7 mouse cellular contexts compared by ENCODE assay signal in genomic region chr4:55531856-55532406, GRCm38 (mm10). TPM values are rescaled to one million over a fixed set of nuclear protein-coding genes. Genes with fewer than 3 reads are reported as not detected.
DNase-seq lines count a peak whose midpoint lies in the region; ATAC-seq and TF ChIP-seq lines count a peak whose summit lies in the region.

No protein-coding gene starts in this region.

- peak overlapping the region; percentile 72 for H3K4me3 ChIP-seq in forebrain, embryonic 16.5 days (replicated peaks; ENCODE audit: low read length)
- peak overlapping the region; percentile 43 to 52 for H3K4me3 ChIP-seq in liver, embryonic 14.5 days (ENCODE audit: insufficient read depth in 1 of 2, low read depth in 2 of 2, low read length in 2 of 2)
- peak overlapping the region; percentile 82 for H3K4me3 ChIP-seq in stomach, embryonic 16.5 days (replicated peaks; ENCODE audit: low read length)

- no peak for TF ChIP-seq CTCF in liver, embryonic 14.5 days (IDR thresholded peaks at IDR 0.05; ENCODE audit: low read depth)

- H3K4me1 ChIP-seq in forebrain, embryonic 16.5 days (replicated peaks; ENCODE audit: control insufficient read depth, insufficient read depth, low read length) = peaks cover 33% of the 10 kb centered on the region
- no peaks in the 10 kb centered on the region for H3K4me1 ChIP-seq in liver, embryonic 14.5 days (replicated peaks; ENCODE audit: control insufficient read depth in 2 of 2, insufficient read depth in 2 of 2, low read length in 1 of 2)
- peaks cover 12% of the 10 kb centered on the region for H3K4me1 ChIP-seq in stomach, embryonic 16.5 days (ENCODE audit: control insufficient read depth, insufficient read depth, low read length)

- ATAC-seq in forebrain, embryonic 16.5 days = no peak
- ATAC-seq in liver, embryonic 14.5 days (ENCODE audit: insufficient read depth) = no peak; the same call in 1 of the 2 replicates
- no peak; the same call in 1 of the 2 replicates for ATAC-seq in stomach, embryonic 16.5 days (ENCODE audit: insufficient read depth, low FRiP score)

- no peaks in the 10 kb centered on the region for H3K9me3 ChIP-seq in forebrain, embryonic 16.5 days (ENCODE audit: control insufficient read depth, low read length)
- no peaks in the 10 kb centered on the region for H3K9me3 ChIP-seq in liver, embryonic 14.5 days (ENCODE audit: control insufficient read depth, low read length)
- H3K9me3 ChIP-seq in stomach, embryonic 16.5 days (replicated peaks; ENCODE audit: control insufficient read depth, low read length) = no peaks in the 10 kb centered on the region

- WGBS in forebrain, embryonic 16.5 days = under 1% methylated on average over 31 of the region's 42 CpGs
- under 1% methylated on average over 40 of the region's 42 CpGs for WGBS in liver, embryonic 14.5 days (ENCODE audit: insufficient replicate concordance)
- WGBS in stomach, embryonic 16.5 days = under 1% methylated on average over 30 of the region's 42 CpGs

- H3K36me3 ChIP-seq in forebrain, embryonic 16.5 days (ENCODE audit: control insufficient read depth, insufficient read depth) = no peaks in the 10 kb centered on the region
- H3K36me3 ChIP-seq in liver, embryonic 14.5 days (replicated peaks; ENCODE audit: control insufficient read depth, insufficient read depth, low read depth) = no peaks in the 10 kb centered on the region
- H3K36me3 ChIP-seq in stomach, embryonic 16.5 days (ENCODE audit: control insufficient read depth, insufficient read depth, low read length) = no peaks in the 10 kb centered on the region

- TF ChIP-seq EP300 in liver, embryonic 14.5 days (IDR thresholded peaks at IDR 0.05; ENCODE audit: low read depth) = no peak

- H3K4me2 ChIP-seq in forebrain, embryonic 16.5 days (ENCODE audit: low read length) = peak overlapping the region; percentile 93
- peak overlapping the region; percentile 66 for H3K4me2 ChIP-seq in liver, embryonic 14.5 days (ENCODE audit: low read depth)
- peak overlapping the region; percentile 77 for H3K4me2 ChIP-seq in stomach, embryonic 16.5 days (ENCODE audit: low read depth, low read length)

- DNase-seq in right cerebral cortex, postnatal 14 days = peak; percentile 30
- no peak for DNase-seq in right cerebral cortex, adult 2 months (ENCODE audit: low spot score in 2 of 2)
- no peak for DNase-seq in liver, embryonic 14.5 days (ENCODE audit: low read depth in 3 of 3, low spot score in 3 of 3)
- DNase-seq in left cerebral cortex, adult 8-10 months (ENCODE audit: low spot score in 2 of 2) = no peak
- no peak for DNase-seq in gastrocnemius, postnatal 4 days (ENCODE audit: low spot score in 2 of 2)

- peaks cover 9% of the 10 kb centered on the region; the same call in 1 of the 2 replicates for H3K27me3 ChIP-seq in forebrain, embryonic 16.5 days (replicated peaks; ENCODE audit: control insufficient read depth, insufficient read depth, low read length)
- H3K27me3 ChIP-seq in liver, embryonic 14.5 days (ENCODE audit: control insufficient read depth, insufficient read depth, low read length) = peaks cover 63% of the 10 kb centered on the region
- no peaks in the 10 kb centered on the region for H3K27me3 ChIP-seq in stomach, embryonic 16.5 days (ENCODE audit: control insufficient read depth, insufficient read depth, low read length)

- no peak overlapping the region for H3K27ac ChIP-seq in forebrain, embryonic 16.5 days (ENCODE audit: low read length)
- H3K27ac ChIP-seq in liver, embryonic 14.5 days = no peak overlapping the region
- H3K27ac ChIP-seq in stomach, embryonic 16.5 days (ENCODE audit: low read length) = peak overlapping the region; percentile 88

- peak overlapping the region; percentile 54 for H3K9ac ChIP-seq in forebrain, embryonic 16.5 days (replicated peaks; ENCODE audit: low read depth, low read length)
- H3K9ac ChIP-seq in liver, embryonic 14.5 days (replicated peaks) = no peak overlapping the region
- peak overlapping the region; percentile 89 for H3K9ac ChIP-seq in stomach, embryonic 16.5 days (ENCODE audit: low read length)

RNA-seq across cellular contexts. Expression of gene Klf4, which starts 0.3 kb away (rescaled TPM):
- polyA plus RNA-seq in forebrain, embryonic 16.5 days (2015; fragmentation: Nextera tagmentation; extraction: Ambion mirVana) = 1.7 and 2.6 TPM in 2 replicates
- 0.53 and 0.96 TPM in 2 replicates for polyA plus RNA-seq in liver, embryonic 14.5 days (2012; rRNA removed)
- polyA plus RNA-seq in liver, embryonic 14.5 days (2014; fragmentation: Nextera tagmentation; extraction: Ambion mirVana) = 0.43 and 0.56 TPM in 2 replicates
- polyA plus RNA-seq in stomach, embryonic 16.5 days (2015; fragmentation: Nextera tagmentation; extraction: Ambion mirVana) = 29.4 and 33.8 TPM in 2 replicates
- 1 to 10 TPM; 4.5 to 7.9 (median 5.7) TPM for total RNA-seq in left cerebral cortex, adult 8-10 months (2022)
- total RNA-seq in gastrocnemius, postnatal 4 days (2021) = 10 to 100 TPM; 33.8 to 49.3 TPM
